Mouse (Mus musculus) kidney, embryonic 15.5 days (tissue): ENCODE data around the gene Hist1h1c. TPM values are rescaled to one million over a fixed set of nuclear protein-coding genes. Genes with fewer than 3 reads are reported as not detected.
A peak's percentile ranks its signal among the peaks of the same experiment; 100 is the strongest.
"Not testable (repeated sequence)": the region's sequence is repeated elsewhere in the genome, so short reads cannot be mapped to it uniquely, and the experiment has no call there.

Experiments
- ATAC-seq: fragments of 200-750 bp; cut with Nextera tagmentation; replicated peaks from 2 replicates; pipeline ENCODE4 v1.8.0; 2017; ENCODE audit warnings: moderate TSS enrichment; ENCODE audit not compliant: low FRiP score
- H3K27ac ChIP-seq: fragments of 300-500 bp; sonication (generic); 2 replicates; pipeline ENCODE4 v1.5.1; 2015; ENCODE audit warnings: mild to moderate bottlenecking, inconsistent platforms
- H3K27me3 ChIP-seq: fragments of 300-500 bp; sonication (generic); 2 replicates; pipeline ENCODE4 v1.6.1; 2015; ENCODE audit warnings: inconsistent platforms
- H3K36me3 ChIP-seq: fragments of 300-500 bp; sonication (generic); 2 replicates; pipeline ENCODE4 v1.6.1; 2015; ENCODE audit warnings: inconsistent platforms
- H3K4me1 ChIP-seq: fragments of 300-500 bp; sonication (generic); 2 replicates; pipeline ENCODE4 v1.6.1; 2015; ENCODE audit warnings: inconsistent platforms
- H3K4me2 ChIP-seq: fragments of 300-500 bp; sonication (generic); 2 replicates; pipeline ENCODE4 v1.6.1; 2015; ENCODE audit warnings: moderate library complexity, mild to moderate bottlenecking, inconsistent platforms
- H3K4me3 ChIP-seq: fragments of 300-500 bp; sonication (generic); replicated peaks from 2 replicates; pipeline ENCODE4 v1.5.1; 2015; ENCODE audit warnings: mild to moderate bottlenecking, inconsistent platforms
- H3K9ac ChIP-seq: fragments of 300-500 bp; sonication (generic); 2 replicates; pipeline ENCODE4 v1.6.1; 2015; ENCODE audit warnings: mild to moderate bottlenecking, inconsistent platforms
- H3K9me3 ChIP-seq: fragments of 300-500 bp; sonication (generic); replicated peaks from 2 replicates; pipeline ENCODE4 v1.6.1; 2016; ENCODE audit warnings: inconsistent platforms
- WGBS: fragments of 180-500 bp; shearing (Covaris S2); methylation state at CpG from one replicate; pipeline ENCODE4 v1.1.7; 2015; ENCODE audit warnings: mixed read lengths; 5-methylcytosine and 5-hydroxymethylcytosine counted together
- polyA plus RNA-seq: library from polyadenylated mRNA; unstranded; fragments of >200 nt; fragmentation: Nextera tagmentation; extraction: Ambion mirVana; gene quantifications from 2 replicates; pipeline ENCODE4 v1.2.1, GENCODE M21; 2015

The Hist1h1c gene
- polyA plus RNA-seq, 1 experiment from 2014 or later: 24.1 TPM

- H3K36me3 ChIP-seq: no peaks in the 10 kb centered on the region
- 28% methylated on average over 8 of the region's 8 CpGs for WGBS
- no peak overlapping the region for H3K4me2 ChIP-seq
- H3K27me3 ChIP-seq: no peaks in the 10 kb centered on the region
- no peak overlapping the region for H3K4me3 ChIP-seq
- H3K4me1 ChIP-seq: peaks cover 14% of the 10 kb centered on the region
- ATAC-seq: peak; percentile 55
- 0 out of 2 replicates have a peak overlapping the region, but pooled peaks have one; percentile 45 for H3K27ac ChIP-seq
- H3K9me3 ChIP-seq: no peaks in the 10 kb centered on the region
- no peak overlapping the region for H3K9ac ChIP-seq
These were observed 37.7 kb upstream of the Hist1h1c start for GRCm38 (mm10) chr13:23700786-23701520.

GRCm38 (mm10) chr13:23702220-23702619 is 36.4 kb upstream of the Hist1h1c start:
- H3K4me2 ChIP-seq: no peak overlapping the region
- ATAC-seq: no peak
- H3K27ac ChIP-seq: no peak overlapping the region
- WGBS: 82% methylated on average over 4 of the region's 4 CpGs
- H3K4me3 ChIP-seq: no peak overlapping the region
- no peaks in the 10 kb centered on the region for H3K9me3 ChIP-seq
- H3K4me1 ChIP-seq: peaks cover 11% of the 10 kb centered on the region
- no peak overlapping the region for H3K9ac ChIP-seq
- no peaks in the 10 kb centered on the region for H3K27me3 ChIP-seq
- no peaks in the 10 kb centered on the region for H3K36me3 ChIP-seq

GRCm38 (mm10) chr13:23702801-23703200 is 35.8 kb upstream of the Hist1h1c start:
- H3K27ac ChIP-seq, H3K9ac ChIP-seq, H3K9me3 ChIP-seq, H3K27me3 ChIP-seq, H3K4me2 ChIP-seq, ATAC-seq, H3K36me3 ChIP-seq, H3K4me3 ChIP-seq: not testable (repeated sequence)
- H3K4me1 ChIP-seq: peaks cover 11% of the 10 kb centered on the region
- 78% methylated on average over 2 of the region's 2 CpGs for WGBS

- H3K9ac ChIP-seq: no peak overlapping the region
- H3K4me3 ChIP-seq: no peak overlapping the region
- no peak overlapping the region for H3K27ac ChIP-seq
- H3K4me2 ChIP-seq: no peak overlapping the region
- ATAC-seq: no peak
- peaks cover 11% of the 10 kb centered on the region for H3K4me1 ChIP-seq
- WGBS: 90% methylated on average over 7 of the region's 7 CpGs
- H3K36me3 ChIP-seq: no peaks in the 10 kb centered on the region
- H3K9me3 ChIP-seq: no peaks in the 10 kb centered on the region
- H3K27me3 ChIP-seq: no peaks in the 10 kb centered on the region
These were observed 32.8 kb upstream of the Hist1h1c start for GRCm38 (mm10) chr13:23705751-23706356.

GRCm38 (mm10) chr13:23706771-23707170 is 31.8 kb upstream of the Hist1h1c start:
- ATAC-seq: no peak
- Histone ChIP-seq H3K4me2 (no peak overlapping the region), H3K27me3 (no peaks in the 10 kb centered on the region), H3K36me3 (no peaks in the 10 kb centered on the region), H3K4me3 (no peak overlapping the region), H3K4me1 (peaks cover 8% of the 10 kb centered on the region), H3K9ac (no peak overlapping the region), H3K9me3 (no peaks in the 10 kb centered on the region), H3K27ac (no peak overlapping the region)
- WGBS: 95% methylated on average over 12 of the region's 12 CpGs

- Histone ChIP-seq H3K27me3 (no peaks in the 10 kb centered on the region), H3K4me1 (peaks cover 8% of the 10 kb centered on the region), H3K9me3 (no peaks in the 10 kb centered on the region), H3K9ac (no peak overlapping the region), H3K27ac (no peak overlapping the region), H3K4me3 (no peak overlapping the region), H3K36me3 (no peaks in the 10 kb centered on the region), H3K4me2 (no peak overlapping the region)
- 83% methylated on average over 4 of the region's 4 CpGs for WGBS
- no peak for ATAC-seq
These were observed 30.6 kb upstream of the Hist1h1c start for GRCm38 (mm10) chr13:23708041-23708440.

- 68% methylated on average over 4 of the region's 4 CpGs for WGBS
- H3K4me2 ChIP-seq: no peak overlapping the region
- ATAC-seq: no peak
These were observed 30.0 kb upstream of the Hist1h1c start for GRCm38 (mm10) chr13:23708654-23709053.

GRCm38 (mm10) chr13:23709714-23710373 is 28.8 kb upstream of the Hist1h1c start:
- H3K9ac ChIP-seq: peak overlapping the region; percentile 53
- no peaks in the 10 kb centered on the region for H3K27me3 ChIP-seq
- no peak for ATAC-seq
- H3K4me2 ChIP-seq: peak overlapping the region; percentile 73
- H3K9me3 ChIP-seq: no peaks in the 10 kb centered on the region
- peak overlapping the region; percentile 46 for H3K4me3 ChIP-seq
- 23% methylated on average over 15 of the region's 15 CpGs for WGBS
- peaks cover 8% of the 10 kb centered on the region for H3K4me1 ChIP-seq
- H3K27ac ChIP-seq: no peak overlapping the region
- H3K36me3 ChIP-seq: no peaks in the 10 kb centered on the region

More at GRCm38 (mm10) chr13:23708654-23709053, 30.0 kb upstream of the Hist1h1c start:
- H3K9ac ChIP-seq: no peak overlapping the region
- H3K9me3 ChIP-seq: no peaks in the 10 kb centered on the region
- H3K4me1 ChIP-seq: peaks cover 8% of the 10 kb centered on the region
- no peaks in the 10 kb centered on the region for H3K36me3 ChIP-seq
- H3K27ac ChIP-seq: no peak overlapping the region
- no peaks in the 10 kb centered on the region for H3K27me3 ChIP-seq
- no peak overlapping the region for H3K4me3 ChIP-seq

GRCm38 (mm10) chr13:23710374-23711089 is 28.1 kb upstream of the Hist1h1c start, which contains the start of gene Hfe:
Hfe (minus strand) TSS chr13:23710854.
- Histone ChIP-seq H3K9me3 (no peaks in the 10 kb centered on the region), H3K4me3 (peak within 1 kb of the TSS; percentile 46), H3K4me2 (peak within 1 kb of the TSS; percentile 73), H3K4me1 (peaks cover 8% of the 10 kb centered on the region), H3K27me3 (no peaks in the 10 kb centered on the region), H3K36me3 (no peaks in the 10 kb centered on the region), H3K9ac (peak within 1 kb of the TSS; percentile 53), H3K27ac (0 out of 2 replicates have a peak within 1 kb of the TSS, but pooled peaks have one; percentile 48)
- ATAC-seq: peak; percentile 90
- 3% methylated on average over 17 of the region's 17 CpGs for WGBS

- H3K4me2 ChIP-seq: no peak overlapping the region
- no peaks in the 10 kb centered on the region for H3K4me1 ChIP-seq
- H3K9ac ChIP-seq: no peak overlapping the region
- no peak overlapping the region for H3K4me3 ChIP-seq
- WGBS: 88% methylated on average over 5 of the region's 5 CpGs
- no peak for ATAC-seq
- H3K36me3 ChIP-seq: no peaks in the 10 kb centered on the region
- H3K9me3 ChIP-seq: no peaks in the 10 kb centered on the region
- no peak overlapping the region for H3K27ac ChIP-seq
- no peaks in the 10 kb centered on the region for H3K27me3 ChIP-seq
These were observed 22.2 kb upstream of the Hist1h1c start for GRCm38 (mm10) chr13:23716261-23717042.

GRCm38 (mm10) chr13:23717176-23717575 is 21.4 kb upstream of the Hist1h1c start:
- no peak overlapping the region for H3K9ac ChIP-seq
- H3K27ac ChIP-seq: no peak overlapping the region
- no peaks in the 10 kb centered on the region for H3K9me3 ChIP-seq
- H3K4me2 ChIP-seq: no peak overlapping the region
- H3K4me1 ChIP-seq: no peaks in the 10 kb centered on the region
- ATAC-seq: no peak
- WGBS: 59% methylated on average over 11 of the region's 11 CpGs
- H3K27me3 ChIP-seq: no peaks in the 10 kb centered on the region
- H3K36me3 ChIP-seq: no peaks in the 10 kb centered on the region
- H3K4me3 ChIP-seq: no peak overlapping the region
